Mouse (Mus musculus): Measurements from ENCODE around the gene Tenm2.

Gene Tenm2

GRCm38 (mm10) chr11:36214589-36214988, 1021.2 kb downstream of the Tenm2 start:
- no peak for DNase-seq (ENCODE audit: low spot score)

- DNase-seq (ENCODE audit: low spot score) = no peak
Measured at GRCm38 (mm10) chr11:36204381-36204780, 1031.4 kb downstream of the Tenm2 start.

- DNase-seq (ENCODE audit: low spot score) = no peak
Measured at GRCm38 (mm10) chr11:36203896-36204295, 1031.9 kb downstream of the Tenm2 start.

- DNase-seq (ENCODE audit: low spot score) = no peak
Measured at GRCm38 (mm10) chr11:36194348-36194747, 1041.4 kb downstream of the Tenm2 start.

GRCm38 (mm10) chr11:36176106-36176505, 1059.7 kb downstream of the Tenm2 start:
- DNase-seq (ENCODE audit: low spot score) = no peak

- no peak for DNase-seq (ENCODE audit: low spot score)
Measured at GRCm38 (mm10) chr11:36173076-36173690, 1062.6 kb downstream of the Tenm2 start.

GRCm38 (mm10) chr11:36172520-36172919, 1063.2 kb downstream of the Tenm2 start:
- DNase-seq (ENCODE audit: low spot score) = no peak

- no peak for DNase-seq (ENCODE audit: low spot score)
Measured at GRCm38 (mm10) chr11:36171991-36172390, 1063.8 kb downstream of the Tenm2 start.

GRCm38 (mm10) chr11:36171221-36171620, 1064.5 kb downstream of the Tenm2 start:
- no peak for DNase-seq (ENCODE audit: low spot score)

GRCm38 (mm10) chr11:36169738-36170137, 1066.0 kb downstream of the Tenm2 start:
- no peak for DNase-seq (ENCODE audit: low spot score)

- DNase-seq (ENCODE audit: low spot score) = no peak
Measured at GRCm38 (mm10) chr11:36168921-36169537, 1066.7 kb downstream of the Tenm2 start.

- no peak for DNase-seq (ENCODE audit: low spot score)
Measured at GRCm38 (mm10) chr11:36167766-36168318, 1067.9 kb downstream of the Tenm2 start.

- no peak for DNase-seq (ENCODE audit: low spot score)
Measured at GRCm38 (mm10) chr11:36163580-36163979, 1072.2 kb downstream of the Tenm2 start.

GRCm38 (mm10) chr11:36161765-36162321, 1073.9 kb downstream of the Tenm2 start:
- no peak for DNase-seq (ENCODE audit: low spot score)

- no peak for DNase-seq (ENCODE audit: low spot score)
Measured at GRCm38 (mm10) chr11:36153450-36153849, 1082.3 kb downstream of the Tenm2 start.

- no peak for DNase-seq (ENCODE audit: low spot score)
Measured at GRCm38 (mm10) chr11:36153011-36153410, 1082.8 kb downstream of the Tenm2 start.

- DNase-seq (ENCODE audit: low spot score) = no peak
Measured at GRCm38 (mm10) chr11:36152226-36152625, 1083.5 kb downstream of the Tenm2 start.

GRCm38 (mm10) chr11:36149092-36149491, 1086.7 kb downstream of the Tenm2 start:
- DNase-seq (ENCODE audit: low spot score) = no peak

- no peak for DNase-seq (ENCODE audit: low spot score)
Measured at GRCm38 (mm10) chr11:36145057-36145456, 1090.7 kb downstream of the Tenm2 start.

- DNase-seq (ENCODE audit: low spot score) = no peak
Measured at GRCm38 (mm10) chr11:36140411-36140810, 1095.4 kb downstream of the Tenm2 start.

GRCm38 (mm10) chr11:36139521-36139920, 1096.2 kb downstream of the Tenm2 start:
- DNase-seq (ENCODE audit: low spot score) = no peak

GRCm38 (mm10) chr11:36137840-36138239, 1097.9 kb downstream of the Tenm2 start:
- DNase-seq (ENCODE audit: low spot score) = no peak

- DNase-seq (ENCODE audit: low spot score) = no peak
Measured at GRCm38 (mm10) chr11:36137276-36137675, 1098.5 kb downstream of the Tenm2 start.
